Mouse (Mus musculus) lung, adult 2 months (tissue): ENCODE results near the gene 1700016K19Rik.

Experiments
- CTCF ChIP-seq: fragments of 200-500 bp; IDR thresholded peaks from 2 replicates; pipeline ENCODE4 v1.5.1; 2011; ENCODE audit warnings: mild to moderate bottlenecking, low read length, control low read depth; ENCODE audit not compliant: insufficient read depth
- POLR2A ChIP-seq: fragments of 200-500 bp; IDR thresholded peaks from 2 replicates; pipeline ENCODE4 v1.6.1; 2011; ENCODE audit warnings: low read depth, mild to moderate bottlenecking, control low read depth, low read length, borderline replicate concordance; ENCODE audit errors: extremely low read depth

DNA sequence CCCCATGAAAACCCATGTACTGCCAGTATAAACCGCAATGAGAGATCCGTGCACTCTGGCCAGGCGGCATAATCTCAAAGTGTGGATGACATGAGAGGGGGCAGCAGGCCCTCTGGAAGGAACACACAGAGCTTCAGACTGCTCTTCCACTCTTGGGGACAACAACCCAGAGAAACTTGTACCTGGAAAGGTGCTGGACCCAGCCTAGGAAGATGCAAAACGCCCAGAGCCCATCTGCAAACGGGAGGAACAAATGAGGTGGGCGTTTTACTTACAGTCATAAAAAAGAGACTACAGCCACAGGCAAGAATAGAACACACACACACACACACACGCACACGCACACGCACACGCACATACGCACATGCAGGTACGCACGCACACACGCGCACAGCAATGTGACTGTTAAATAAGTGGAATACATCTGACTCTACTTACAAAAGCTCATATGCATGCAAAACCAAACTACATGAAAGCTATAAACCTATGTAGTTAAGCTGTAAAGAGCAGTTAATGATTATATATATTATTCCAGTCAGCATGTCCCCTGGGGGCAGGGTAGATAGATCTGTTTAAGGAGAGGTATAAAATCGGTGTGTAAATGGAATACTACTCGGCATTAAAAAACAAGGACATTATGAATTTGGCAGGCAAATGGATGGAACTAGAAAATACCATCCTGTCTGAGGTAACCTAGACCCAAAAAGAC, 42.4 kb upstream of the 1700016K19Rik start:
- TF ChIP-seq CTCF (no peak), POLR2A (no peak)
